Mouse (Mus musculus) megakaryocyte-erythroid progenitor cell, adult 5-6 weeks (primary cell): ENCODE measurements around the gene Psg17. TPM values are rescaled to one million over a fixed set of nuclear protein-coding genes. Genes with fewer than 3 reads are reported as not detected.

Source experiments
- ATAC-seq: replicated peaks from 2 replicates; pipeline ENCODE4 v1.8.0; 2016; ENCODE audit warnings: mild to moderate bottlenecking, inconsistent platforms; ENCODE audit not compliant: severe bottlenecking, poor library complexity, low FRiP score, low TSS enrichment
- total RNA-seq, 2 experiments: library from RNA; stranded (forward) in 1 of 2; stranded (reverse) in 1 of 2; fragments of 200-1000, 215-1000 nt in 1 of 2; fragments of >200 nt in 1 of 2; fragmentation: Nextera tagmentation in 1 of 2; gene quantifications; 2 replicates each; pipeline ENCODE4 v1.2.3; 2014 to 2017

Psg17 gene
- total RNA-seq, 2 experiments from 2014 or later, result 0.70 TPM; not detected in 1

DNA sequence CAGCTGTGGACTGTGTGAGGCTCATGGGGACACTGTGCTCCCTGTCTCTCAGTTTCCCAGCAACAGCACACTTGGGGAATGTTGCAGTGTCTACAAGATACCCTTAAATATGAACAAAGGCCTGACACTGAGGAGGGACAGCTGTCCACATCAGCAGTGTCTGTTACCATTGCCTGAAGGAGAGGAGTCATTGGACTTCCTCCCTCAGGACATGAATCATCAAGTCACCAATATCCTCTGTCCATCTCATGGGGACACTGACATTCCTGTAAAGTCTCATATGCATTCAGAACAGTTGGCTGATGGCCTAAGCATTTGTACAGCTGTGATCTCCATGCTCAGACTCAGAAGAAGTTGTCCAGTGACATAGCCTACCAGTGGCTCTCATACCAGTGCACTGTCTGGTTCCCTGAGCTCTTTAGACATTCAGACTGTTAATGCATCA is 42.0 kb downstream of the Psg17 start:
- no peak for ATAC-seq

Other genes with a start within 250 kb of the Psg17 start
- not detected in 2 replicates for gene Psg23, start 205.1 kb downstream of the Psg17 start, total RNA-seq (2014; fragmentation: Nextera tagmentation)
- gene Psg23, start 205.1 kb downstream of the Psg17 start, total RNA-seq (2017), result not detected in 2 replicates
- gene Psg21, start 164.9 kb downstream of the Psg17 start, total RNA-seq (2014; fragmentation: Nextera tagmentation), result not detected in 2 replicates
- not detected in 2 replicates for gene Psg21, start 164.9 kb downstream of the Psg17 start, total RNA-seq (2017)
- gene Psg20, start 135.4 kb downstream of the Psg17 start, total RNA-seq (2014; fragmentation: Nextera tagmentation), result not detected in 2 replicates
- gene Psg20, start 135.4 kb downstream of the Psg17 start, total RNA-seq (2017), result not detected in 2 replicates
- gene Psg22, start 103.5 kb downstream of the Psg17 start, total RNA-seq (2014; fragmentation: Nextera tagmentation), result not detected in 2 replicates
- gene Psg22, start 103.5 kb downstream of the Psg17 start, total RNA-seq (2017), result not detected in 2 replicates
- gene Psg19, start 23.1 kb downstream of the Psg17 start, total RNA-seq (2014; fragmentation: Nextera tagmentation), result not detected in 2 replicates
- not detected in 2 replicates for gene Psg19, start 23.1 kb downstream of the Psg17 start, total RNA-seq (2017)
- 1.4 TPM in 1 of 2 replicates, not detected in the other for gene Mill2, start 18.4 kb upstream of the Psg17 start, total RNA-seq (2014; fragmentation: Nextera tagmentation)
- gene Mill2, start 18.4 kb upstream of the Psg17 start, total RNA-seq (2017), result 2.0 TPM in 1 of 2 replicates, not detected in the other
- 1.9 and 43.9 TPM in 2 replicates for gene Pglyrp1, start 49.7 kb upstream of the Psg17 start, total RNA-seq (2014; fragmentation: Nextera tagmentation)
- gene Pglyrp1, start 49.7 kb upstream of the Psg17 start, total RNA-seq (2017), result 0.61 and 2.2 TPM in 2 replicates
- gene Ccdc61, start 88.8 kb upstream of the Psg17 start, total RNA-seq (2014; fragmentation: Nextera tagmentation), result 23.6 and 42.3 TPM in 2 replicates
- gene Ccdc61, start 88.8 kb upstream of the Psg17 start, total RNA-seq (2017), result 6.8 and 13.3 TPM in 2 replicates
- not detected in 2 replicates for gene Nova2, start 104.3 kb upstream of the Psg17 start, total RNA-seq (2014; fragmentation: Nextera tagmentation)
- not detected in 2 replicates for gene Nova2, start 104.3 kb upstream of the Psg17 start, total RNA-seq (2017)
- not detected in 2 replicates for gene Nanos2, start 165.8 kb upstream of the Psg17 start, total RNA-seq (2014; fragmentation: Nextera tagmentation)
- not detected in 2 replicates for gene Nanos2, start 165.8 kb upstream of the Psg17 start, total RNA-seq (2017)
- not detected in 2 replicates for gene Mypop, start 169.6 kb upstream of the Psg17 start, total RNA-seq (2014; fragmentation: Nextera tagmentation)
- gene Mypop, start 169.6 kb upstream of the Psg17 start, total RNA-seq (2017), result 0.23 and 2.0 TPM in 2 replicates
- 23.8 TPM in 2 replicates for gene Irf2bp1, start 182.4 kb upstream of the Psg17 start, total RNA-seq (2014; fragmentation: Nextera tagmentation)
- 12.3 and 12.7 TPM in 2 replicates for gene Irf2bp1, start 182.4 kb upstream of the Psg17 start, total RNA-seq (2017)
- not detected in 2 replicates for gene Foxa3, start 201.9 kb upstream of the Psg17 start, total RNA-seq (2014; fragmentation: Nextera tagmentation)
- not detected in 2 replicates for gene Foxa3, start 201.9 kb upstream of the Psg17 start, total RNA-seq (2017)
- gene Sympk, start 202.8 kb upstream of the Psg17 start, total RNA-seq (2014; fragmentation: Nextera tagmentation), result 73.9 and 91.0 TPM in 2 replicates
- gene Sympk, start 202.8 kb upstream of the Psg17 start, total RNA-seq (2017), result 35.3 and 52.2 TPM in 2 replicates
- not detected in 2 replicates for gene Rsph6a, start 233.1 kb upstream of the Psg17 start, total RNA-seq (2014; fragmentation: Nextera tagmentation)
- gene Rsph6a, start 233.1 kb upstream of the Psg17 start, total RNA-seq (2017), result not detected in 2 replicates